Mouse (Mus musculus) lung, postnatal 14 days (tissue): ENCODE data around the gene Grin1.
A peak's percentile ranks its signal among the peaks of the same experiment; 100 is the strongest.

Experiments
- DNase-seq: peaks from one replicate; pipeline ENCODE4 v3.0.0; 2021

Gene Grin1

DNA sequence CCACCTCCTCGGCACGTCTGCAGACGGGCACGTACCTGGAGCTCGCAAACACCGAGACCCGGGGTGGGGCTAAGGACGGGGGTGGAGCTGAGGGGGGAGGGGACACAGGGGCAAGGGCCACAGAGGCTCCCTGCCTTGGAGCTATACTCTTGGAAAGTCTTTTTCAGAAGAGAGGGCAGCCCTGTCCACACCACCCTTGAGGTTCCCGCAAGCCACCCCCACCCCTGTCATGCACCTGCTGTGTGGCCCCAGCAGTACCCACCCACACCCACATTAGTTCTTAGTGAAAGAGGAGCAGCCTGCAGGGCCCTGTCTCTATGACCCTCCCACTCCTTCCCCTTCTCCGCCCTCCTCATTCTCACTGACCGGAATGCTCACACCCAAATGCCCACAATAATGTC is 7.5 kb downstream of the Grin1 start:
- no peak for DNase-seq

DNA sequence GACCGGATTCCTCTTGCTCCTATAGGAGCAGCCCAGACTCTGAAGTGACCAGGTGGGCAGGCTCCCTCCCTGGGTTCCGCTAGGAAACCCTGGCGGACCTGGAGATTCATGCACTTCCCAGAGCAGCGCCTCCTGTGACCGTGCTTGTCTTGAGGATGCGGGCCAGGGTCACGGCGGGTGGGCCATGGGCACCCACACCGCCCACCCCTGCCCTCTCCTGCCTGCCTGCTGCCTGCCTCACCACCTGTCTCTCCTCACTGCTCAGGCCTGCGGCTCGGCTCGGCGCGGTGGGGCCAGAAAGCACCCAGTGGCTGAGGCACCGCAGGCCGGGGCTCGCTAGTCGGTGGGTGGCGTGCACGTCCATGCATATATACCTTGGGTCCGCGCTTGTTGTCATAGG is 8.0 kb downstream of the Grin1 start:
- no peak for DNase-seq

DNA sequence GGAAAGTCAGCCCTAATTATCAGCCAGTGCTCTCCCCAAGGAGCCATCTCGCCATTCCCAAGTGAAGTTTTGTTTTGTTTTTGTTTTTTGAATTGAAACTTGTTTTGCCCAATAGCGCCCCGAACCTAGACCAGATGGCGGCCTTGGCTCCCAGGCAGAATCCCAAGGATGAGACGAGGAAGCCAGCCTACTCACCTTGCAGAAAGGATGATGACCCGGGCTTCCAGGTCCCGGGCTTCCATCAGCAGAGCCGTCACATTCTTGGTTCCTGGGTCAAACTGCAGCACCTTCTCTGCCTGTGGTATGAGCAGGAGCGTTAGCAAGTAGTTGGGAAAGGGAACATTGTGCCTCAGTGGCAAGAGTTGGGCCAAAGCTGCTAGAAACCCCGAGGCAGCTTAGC is 8.8 kb downstream of the Grin1 start:
- no peak for DNase-seq

DNA sequence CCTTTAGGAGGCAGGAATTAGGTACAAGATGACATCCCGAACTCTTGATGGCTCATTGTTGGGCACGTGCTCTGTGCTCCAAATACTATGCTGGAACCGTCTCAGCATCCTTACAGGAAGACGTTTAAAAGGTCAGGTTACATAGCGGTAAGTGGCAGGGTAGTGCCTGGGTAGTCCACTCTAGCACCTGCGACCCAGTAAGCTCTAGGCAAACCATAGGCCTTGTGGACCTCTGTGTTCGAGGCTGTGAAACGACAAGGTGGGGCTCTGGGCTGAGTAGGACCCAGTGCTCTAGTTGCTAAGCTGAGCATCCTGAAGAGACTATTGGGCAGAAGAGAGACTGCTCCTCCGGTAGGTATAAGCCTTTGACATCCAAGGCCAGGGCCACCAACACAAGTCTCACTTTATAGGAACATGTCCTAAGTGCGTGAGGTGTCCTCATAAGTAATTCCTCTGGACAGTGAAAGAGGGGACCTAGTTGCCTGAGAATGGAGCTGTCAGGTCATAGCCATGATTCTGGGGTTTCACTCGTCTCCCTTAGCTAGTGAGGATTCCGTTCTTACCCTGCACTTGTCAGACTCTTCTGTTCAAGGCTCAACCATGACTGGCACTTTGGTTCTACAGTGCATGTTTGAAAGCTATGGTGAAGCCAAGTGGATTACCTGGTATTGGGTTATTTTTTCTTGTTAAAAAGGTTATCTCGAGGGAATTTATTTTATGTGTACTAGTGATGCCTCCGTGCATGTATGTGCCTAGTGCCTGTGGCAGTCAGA is 13.2 kb downstream of the Grin1 start:
- DNase-seq: no peak

DNA sequence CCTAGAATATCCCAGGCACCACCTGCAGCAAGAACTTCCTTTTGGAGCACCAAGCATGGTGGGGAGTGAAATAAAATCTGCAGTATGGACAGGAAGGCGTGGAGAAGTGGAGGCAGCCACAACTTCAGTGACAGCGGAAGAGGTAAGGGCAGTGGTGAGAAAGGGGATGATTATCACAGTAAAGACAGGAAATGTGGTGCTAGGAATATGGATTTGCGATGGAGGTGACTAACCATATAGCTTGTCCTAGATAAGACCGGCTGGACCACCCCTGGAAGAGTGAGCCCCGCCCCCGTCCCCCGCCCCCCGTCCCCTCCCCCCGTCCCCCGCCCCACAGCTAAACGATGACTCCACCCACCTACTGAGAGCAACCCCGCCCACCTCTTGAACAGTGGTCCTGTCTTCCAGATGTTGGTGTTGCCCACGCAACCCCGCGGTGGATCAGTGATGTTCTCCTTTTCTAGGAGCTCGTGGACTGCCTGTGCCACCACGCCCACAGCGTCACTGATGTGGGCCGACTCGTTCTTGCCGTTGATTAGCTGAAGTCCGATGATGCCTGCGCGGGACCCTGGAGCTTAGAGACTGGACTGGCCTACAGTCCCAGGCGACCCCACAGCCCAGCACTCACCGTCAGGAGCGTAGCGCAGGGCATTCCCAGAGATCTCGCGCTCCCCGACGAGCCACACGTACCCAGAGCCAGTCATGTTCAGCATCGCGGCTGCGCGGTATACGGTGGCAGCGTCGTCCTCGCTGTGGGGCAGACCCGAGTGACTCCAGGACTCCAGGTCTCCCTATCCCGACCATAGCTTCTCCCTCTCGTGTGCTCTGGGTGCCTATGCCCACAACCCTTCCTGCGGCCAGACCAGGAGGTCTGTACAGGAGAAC is 14.1 kb downstream of the Grin1 start:
- peak; percentile 11 for DNase-seq

DNA sequence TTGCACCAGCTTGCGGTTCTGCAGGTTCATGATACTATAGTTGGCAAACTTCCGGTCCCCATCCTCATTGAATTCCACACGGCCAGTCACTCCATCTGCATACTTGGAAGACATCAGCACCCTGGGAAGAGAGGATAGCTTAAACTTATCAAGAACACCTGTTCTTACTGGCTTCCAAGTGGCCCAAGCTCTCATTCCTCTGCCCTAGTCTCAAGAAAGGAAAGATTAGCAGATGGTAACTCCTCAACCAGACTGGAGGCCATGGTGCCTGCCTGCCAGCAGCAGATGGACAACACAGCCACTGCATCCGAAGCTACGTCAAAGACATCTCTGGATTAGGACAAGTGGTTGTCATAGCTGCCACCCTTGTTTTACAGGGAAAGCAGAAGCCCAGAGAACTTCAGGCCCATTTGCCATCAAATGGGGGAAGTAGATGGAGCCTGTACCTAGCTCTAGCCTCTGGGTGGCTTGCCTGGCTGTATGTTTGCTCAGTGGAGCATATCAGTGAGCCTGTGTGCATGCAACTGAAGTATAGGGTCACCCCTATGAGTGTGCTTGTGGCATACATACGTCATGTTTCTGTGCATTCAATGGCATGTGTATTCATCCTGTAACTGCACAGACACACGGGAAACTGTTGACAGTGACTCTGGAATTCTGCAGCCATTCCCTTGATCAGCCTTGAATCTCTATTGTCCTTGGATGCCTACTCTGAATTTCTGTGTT is 14.9 kb downstream of the Grin1 start:
- DNase-seq: no peak

DNA sequence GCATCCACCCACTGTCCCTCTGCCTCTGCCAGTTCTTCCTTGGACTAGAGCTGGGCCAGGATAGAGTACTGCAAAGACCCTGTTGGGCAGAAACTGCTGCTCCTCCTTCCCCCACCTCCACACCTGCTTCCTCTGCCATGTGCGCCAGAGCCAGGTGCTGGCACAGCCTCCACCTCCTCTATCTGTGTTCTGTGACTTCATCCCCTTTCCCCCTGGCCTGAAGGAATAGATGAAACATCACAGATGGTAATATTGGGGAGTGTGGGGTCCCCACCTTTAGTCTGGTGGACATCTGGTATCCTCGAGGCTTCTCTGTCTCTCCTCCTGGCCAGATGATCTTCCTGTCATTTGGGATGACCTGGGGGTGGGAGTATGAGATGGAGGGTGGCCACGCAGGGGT is 15.5 kb downstream of the Grin1 start:
- DNase-seq: no peak

DNA sequence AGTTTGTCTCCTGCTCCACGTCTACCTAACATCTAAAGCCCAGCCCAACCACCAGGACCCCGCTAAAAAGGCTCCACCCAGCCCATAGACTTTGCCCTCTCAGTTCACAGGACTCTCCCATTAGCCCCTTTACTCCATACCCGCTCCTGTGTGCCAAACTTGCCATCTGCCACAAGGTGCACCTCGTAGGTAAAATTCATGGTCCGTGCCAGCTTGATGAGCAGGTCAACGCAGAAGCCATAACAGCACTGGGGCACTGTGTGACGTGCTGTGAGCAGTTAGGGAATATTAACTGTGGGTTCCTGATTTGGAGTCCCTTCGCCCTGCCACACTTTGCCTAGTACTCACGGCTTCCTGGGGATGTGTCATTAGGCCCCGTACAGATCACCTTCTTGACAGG is 20.9 kb downstream of the Grin1 start:
- no peak for DNase-seq

DNA sequence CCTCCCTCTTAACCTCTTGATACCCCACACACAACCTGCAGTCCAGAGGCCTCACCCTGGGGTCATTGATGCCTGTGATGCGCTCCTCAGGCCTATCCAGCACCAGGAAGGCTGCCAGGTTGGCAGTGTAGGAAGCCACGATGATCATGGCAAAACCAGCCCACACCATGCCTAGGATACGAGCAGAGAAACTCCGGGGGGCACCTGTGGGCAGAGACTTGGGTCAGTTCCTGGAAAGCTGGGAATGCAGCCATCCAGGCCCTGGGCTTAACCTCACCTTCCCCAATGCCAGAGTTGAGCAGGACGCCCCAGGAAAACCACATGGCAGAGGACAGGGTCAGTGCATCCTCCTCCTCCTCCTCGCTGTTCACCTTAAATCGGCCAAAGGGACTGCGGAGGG is 21.9 kb downstream of the Grin1 start:
- DNase-seq: no peak

DNA sequence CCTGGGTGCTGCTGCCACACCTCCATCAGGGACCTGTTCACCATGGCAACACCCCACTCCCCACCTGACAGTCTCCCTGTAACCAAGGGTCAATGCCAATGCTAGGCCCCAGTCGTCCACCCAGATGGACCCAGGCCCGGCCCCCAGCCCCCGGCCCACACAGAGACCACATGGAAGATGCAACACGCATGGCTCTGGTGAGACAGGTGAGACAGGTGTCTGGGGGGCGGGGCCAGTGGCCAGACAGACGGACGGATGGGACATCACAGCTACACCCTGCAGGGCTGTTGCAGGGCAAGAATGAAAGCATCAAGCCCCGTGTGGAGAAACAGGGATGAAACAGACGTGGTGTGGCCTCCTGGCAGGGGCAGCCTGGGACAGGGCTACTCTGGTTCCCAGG is 25.3 kb downstream of the Grin1 start:
- DNase-seq: no peak

DNA sequence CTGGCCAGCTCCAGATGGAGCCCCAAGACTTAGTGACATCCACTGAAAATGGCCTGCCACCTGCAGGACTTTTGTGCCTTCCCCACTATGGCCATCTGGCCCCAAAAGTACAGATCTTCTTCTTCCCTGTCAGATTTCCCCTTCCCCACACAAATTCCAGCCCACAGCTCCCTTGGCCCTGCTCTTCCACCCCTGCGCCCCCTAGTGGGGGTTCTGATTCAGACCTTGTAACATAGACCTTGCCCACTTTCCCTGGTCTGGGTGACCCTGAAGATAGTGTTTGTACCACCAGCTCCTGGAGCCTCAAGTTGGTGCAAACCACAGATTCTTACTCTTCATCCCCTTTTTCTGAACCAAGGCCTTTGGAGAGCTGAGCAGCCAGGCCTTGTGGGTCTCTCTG is 26.1 kb downstream of the Grin1 start:
- peak; percentile 88 for DNase-seq

DNA sequence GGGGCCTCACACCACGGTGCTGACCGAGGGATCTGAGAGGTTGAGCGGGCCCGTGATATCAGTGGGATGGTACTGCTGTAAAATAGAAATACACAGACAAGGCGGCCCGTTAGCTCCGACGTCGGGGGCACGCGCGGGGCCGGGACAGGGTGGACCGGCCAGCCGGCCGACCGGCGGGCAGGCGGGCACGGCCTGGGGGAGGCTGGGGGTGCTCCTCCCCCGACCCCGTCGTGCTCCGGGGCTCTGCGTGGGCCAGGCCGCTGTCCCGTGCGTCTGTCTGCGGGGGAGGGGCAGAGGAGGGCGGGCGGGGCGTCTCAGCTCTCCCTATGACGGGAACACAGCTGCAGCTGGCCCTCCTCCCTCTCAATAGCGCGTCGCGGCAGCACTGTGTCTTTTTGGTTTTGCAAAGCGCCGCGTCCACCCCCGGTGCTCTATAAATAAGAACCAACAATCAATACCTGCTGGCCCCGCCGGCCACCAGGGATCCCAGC is 26.9 kb downstream of the Grin1 start:
- DNase-seq: peak; percentile 44

DNA sequence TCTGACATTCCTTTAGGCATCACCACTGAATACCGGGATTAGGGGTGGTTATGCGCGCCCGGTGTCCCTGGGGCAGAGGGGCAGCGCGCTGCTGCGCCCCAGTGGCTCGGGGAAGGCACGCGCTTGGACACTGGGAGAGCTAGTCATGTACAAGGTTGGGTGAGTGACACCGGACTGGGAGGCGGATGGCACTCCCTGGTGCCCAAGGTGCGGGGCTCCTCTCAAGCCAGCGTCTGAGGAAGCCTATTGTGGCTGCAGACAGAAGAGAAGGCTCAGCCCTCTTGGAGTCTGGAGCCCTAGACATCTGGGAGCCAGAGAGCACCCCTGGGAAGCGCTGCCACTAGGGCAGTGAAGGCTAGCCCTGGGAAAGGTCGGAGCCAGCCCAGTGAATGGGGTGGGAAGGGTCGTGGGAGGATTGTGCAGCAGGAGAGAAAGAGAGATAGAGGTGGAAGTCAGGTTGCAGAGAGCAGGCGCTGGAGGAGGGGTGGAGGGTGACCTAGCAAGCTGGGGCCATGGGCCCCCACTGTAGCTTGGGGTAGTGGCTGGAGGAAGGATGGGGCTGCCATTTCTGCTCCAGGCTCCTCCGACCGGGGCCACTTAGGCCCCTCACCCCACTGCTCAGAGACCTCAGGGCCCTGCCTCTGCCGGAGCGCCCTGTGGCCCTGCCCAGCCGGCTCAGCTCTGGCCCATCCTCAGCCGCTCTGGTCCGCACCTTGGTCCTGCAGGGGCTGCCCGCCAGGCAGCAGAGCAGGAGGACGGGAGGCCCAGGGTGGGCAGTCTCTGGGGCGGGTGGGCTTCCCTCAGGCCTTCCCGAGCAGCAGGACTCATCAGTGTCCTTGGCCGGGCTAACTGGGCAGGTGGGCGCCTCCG is 27.6 kb downstream of the Grin1 start:
- peak; percentile 15 for DNase-seq

DNA sequence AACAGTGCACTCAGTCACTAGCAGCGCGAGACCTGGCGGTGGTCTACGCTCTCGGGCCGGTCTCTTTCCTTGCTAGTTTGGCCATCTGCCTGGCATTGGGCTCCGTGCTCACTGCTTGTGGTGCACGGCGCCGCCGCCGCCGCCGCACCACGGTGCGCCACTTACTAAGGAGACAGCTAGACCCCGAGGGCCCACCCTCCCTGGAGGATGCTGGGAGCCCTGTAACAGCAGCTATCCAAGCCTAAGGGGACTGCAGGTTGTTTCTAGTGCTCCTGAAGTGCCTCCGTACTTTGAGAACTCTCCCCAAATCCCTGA is 28.2 kb downstream of the Grin1 start:
- peak; percentile 19 for DNase-seq

DNA sequence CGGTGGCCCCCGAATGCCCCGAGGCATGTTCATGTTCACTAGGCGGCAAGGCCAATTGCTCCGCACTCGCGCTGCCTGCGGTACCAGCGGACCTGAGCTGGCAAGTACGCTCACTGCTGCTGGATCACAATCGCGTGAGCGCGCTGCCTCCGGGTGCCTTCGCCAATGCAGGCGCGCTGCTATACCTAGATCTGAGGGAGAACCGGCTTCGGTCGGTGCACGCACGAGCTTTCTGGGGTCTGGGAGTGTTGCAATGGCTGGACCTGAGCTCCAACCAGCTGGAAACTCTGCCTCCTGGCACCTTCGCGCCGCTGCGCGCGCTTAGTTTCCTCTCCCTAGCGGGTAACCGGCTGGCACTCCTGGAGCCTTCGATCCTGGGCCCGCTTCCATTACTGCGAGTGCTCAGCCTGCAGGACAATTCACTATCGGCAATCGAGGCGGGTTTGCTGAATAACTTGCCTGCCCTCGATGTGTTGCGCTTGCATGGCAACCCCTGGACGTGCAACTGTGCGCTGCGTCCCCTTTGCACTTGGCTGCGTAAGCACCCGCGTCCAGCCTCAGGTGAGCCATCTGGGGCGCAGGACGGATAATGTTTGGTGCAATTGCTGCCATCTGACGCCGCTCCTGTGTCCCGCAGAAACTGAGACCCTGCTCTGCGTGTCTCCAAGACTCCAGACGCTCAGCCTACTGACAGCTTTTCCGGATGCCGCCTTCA is 28.7 kb downstream of the Grin1 start:
- DNase-seq: peak; percentile 16

DNA sequence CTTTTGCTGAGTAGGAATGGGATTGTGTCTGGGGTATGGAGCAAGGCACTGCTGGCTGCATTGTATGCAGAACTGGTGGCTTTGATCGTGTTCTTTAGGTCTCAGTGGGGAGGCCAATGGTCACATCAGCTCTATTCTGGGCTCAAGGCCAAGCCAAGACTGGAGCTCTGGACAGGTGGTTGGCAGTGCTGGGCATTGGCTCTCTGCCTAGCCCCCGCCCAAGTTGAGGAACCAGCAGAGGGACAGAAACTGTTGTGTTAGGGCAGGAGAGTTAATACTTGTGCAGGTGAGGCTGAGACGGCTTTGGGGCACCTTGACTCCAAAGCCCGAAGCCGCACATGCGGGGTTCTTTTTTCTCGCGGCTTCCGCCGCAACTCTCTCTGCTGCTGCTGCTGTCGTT is 29.3 kb downstream of the Grin1 start, which contains the start of gene Lrrc26:
Lrrc26 (plus strand) TSS at position 265 of the 400 bp plus-strand sequence.
- DNase-seq: peak; percentile 44

DNA sequence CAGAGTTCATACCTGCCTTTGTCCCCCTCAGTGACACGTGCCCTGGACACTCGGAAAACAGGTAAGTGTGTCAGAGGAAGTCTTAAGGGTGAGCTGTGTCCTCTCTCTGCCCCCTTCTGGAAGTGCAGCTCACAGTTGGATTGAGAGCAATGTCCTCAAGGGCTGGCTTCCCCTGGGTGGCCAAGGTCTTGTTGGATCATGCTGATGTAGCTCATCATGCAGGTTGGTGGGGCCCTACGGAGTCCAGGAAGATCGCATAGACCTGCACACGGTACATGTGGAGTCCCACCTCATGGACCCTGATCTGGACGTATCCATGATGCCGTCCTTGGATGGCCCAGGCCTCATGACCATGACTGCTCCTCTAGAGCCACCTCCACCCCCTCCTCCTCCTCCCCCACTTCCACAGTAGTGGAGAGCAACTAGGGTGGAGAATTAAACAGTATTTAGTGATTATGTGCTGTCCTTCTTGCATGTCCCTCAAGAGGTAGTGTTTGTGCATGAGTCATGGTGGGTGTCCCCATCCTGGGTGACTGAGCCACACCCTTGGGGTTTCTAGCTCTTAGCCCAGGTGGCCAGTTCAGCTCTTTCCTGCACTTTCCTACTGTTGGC is 30.1 kb downstream of the Grin1 start:
- no peak for DNase-seq

DNA sequence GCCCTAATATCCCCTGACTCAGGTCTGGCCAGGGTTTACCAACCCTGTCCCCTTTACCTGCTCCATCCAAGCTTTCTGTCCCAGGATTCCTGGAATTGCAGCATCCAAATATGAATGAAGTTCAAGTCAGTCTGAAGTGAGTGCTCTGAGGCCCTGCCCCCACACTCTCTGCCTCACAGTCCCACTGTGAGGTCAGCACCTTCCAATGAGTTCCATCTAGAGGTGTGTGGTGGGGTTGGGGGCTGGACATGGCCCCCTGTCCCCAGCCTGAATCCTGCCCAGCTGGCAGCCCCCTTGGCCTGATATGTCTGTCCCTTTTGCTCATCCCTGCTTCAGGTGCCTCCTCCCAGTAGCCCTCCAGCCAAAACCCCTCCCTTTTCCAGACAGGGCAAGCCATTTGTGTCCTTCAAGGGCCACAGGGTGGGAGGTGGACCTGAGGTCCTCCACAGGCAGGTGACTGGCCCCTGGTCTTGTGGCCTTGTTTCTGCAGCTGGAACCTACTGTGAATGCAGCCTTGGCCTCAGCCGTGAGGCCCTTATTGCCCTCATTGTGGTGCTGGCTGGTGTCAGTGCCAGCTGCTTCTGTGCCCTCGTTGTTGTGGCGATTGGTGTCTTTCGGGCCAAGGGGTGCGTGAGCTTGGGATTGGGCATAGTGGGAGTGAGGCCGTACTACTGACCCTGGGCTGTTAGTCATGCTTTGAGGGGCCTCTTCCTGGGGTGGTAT is 30.9 kb downstream of the Grin1 start, which contains the start of gene Tmem210:
Tmem210 (plus strand) TSS at position 219 of the 723 bp plus-strand sequence.
- no peak for DNase-seq

DNA sequence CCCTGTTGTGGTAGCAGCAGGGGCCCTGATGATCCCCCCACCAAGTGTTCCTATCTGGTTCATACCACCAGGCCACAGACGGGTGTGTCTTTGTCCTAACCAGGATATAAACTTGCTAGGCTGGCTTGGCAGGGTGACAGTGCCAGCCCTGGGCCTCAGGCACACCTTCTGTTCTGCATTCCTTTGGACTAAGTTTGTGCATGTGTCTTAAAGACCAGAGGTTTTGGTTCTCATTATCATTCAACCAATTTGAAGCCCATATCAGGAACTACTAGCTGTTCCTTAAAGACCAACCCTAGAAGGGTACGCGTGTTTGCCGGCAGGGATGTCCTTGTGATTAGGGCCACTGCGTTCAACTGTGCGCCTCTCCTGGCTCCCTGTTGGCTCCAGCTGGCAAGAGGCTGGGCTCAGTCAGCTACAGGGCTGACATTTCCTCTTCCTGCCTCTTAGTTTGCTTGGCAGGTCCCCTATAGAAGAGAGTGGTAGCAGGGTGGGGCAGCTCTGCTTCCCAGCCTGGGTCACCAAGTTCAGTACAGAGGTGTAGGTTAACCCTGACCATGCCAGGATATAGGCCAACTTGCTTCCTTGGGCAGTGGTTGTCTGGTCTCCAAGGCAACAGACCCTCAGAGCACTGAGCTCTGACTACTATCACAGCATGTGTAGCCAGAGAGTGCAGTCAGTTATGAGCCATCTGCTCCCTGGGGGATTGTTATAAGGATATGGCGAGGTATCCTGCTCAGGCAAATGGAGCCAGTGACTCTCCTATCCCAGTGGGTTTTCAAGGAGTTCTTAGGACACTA is 31.9 kb downstream of the Grin1 start:
- peak; percentile 58 for DNase-seq

DNA sequence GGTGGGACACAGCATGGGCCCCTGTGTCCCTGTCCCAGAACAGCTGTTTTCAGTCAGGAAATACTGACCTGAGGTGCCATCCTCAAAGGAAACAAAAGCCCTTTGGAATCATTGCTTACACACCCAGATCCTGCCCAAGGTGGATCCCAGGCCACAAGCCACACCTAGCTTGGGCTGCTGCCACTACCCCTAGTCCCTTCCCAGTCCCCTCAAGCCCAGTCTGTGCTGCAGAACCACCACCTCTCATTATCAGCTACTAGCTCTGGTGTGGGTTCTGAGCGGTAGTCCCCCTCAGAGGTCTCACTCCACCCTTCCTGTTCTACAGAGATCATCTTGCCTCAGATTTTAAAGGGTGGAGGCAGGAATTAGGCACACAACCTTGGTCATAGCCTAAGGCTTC is 32.7 kb downstream of the Grin1 start:
- DNase-seq: no peak
